Mouse (Mus musculus) heart, embryonic 13.5 days (tissue): ENCODE results near the gene Pak7. TPM values are rescaled to one million over a fixed set of nuclear protein-coding genes. Genes with fewer than 3 reads are reported as not detected.
A peak's percentile ranks its signal among the peaks of the same experiment; 100 is the strongest.

ENCODE experiments used
- ATAC-seq: fragments of 200-750 bp; cut with Nextera tagmentation; 2 replicates; pipeline ENCODE4 v1.8.0; 2017; ENCODE audit warnings: moderate TSS enrichment; ENCODE audit not compliant: insufficient number of reproducible peaks, low FRiP score, low TSS enrichment; ENCODE audit errors: extremely low read depth
- H3K27ac ChIP-seq: fragments of 300-500 bp; sonication (generic); replicated peaks from 2 replicates; pipeline ENCODE4 v1.5.1; 2015; ENCODE audit warnings: moderate library complexity, mild to moderate bottlenecking, inconsistent platforms
- H3K27me3 ChIP-seq: fragments of 300-500 bp; sonication (generic); replicated peaks from 2 replicates; pipeline ENCODE4 v1.6.1; 2015; ENCODE audit warnings: mild to moderate bottlenecking, inconsistent platforms
- H3K36me3 ChIP-seq: fragments of 300-500 bp; sonication (generic); 2 replicates; pipeline ENCODE4 v1.6.1; 2015; ENCODE audit warnings: mild to moderate bottlenecking, inconsistent platforms
- H3K4me1 ChIP-seq: fragments of 300-500 bp; sonication (generic); 2 replicates; pipeline ENCODE4 v1.6.1; 2015; ENCODE audit warnings: inconsistent platforms
- H3K4me2 ChIP-seq: fragments of 300-500 bp; sonication (generic); 2 replicates; pipeline ENCODE4 v1.6.1; 2015; ENCODE audit warnings: inconsistent platforms, mild to moderate bottlenecking, moderate library complexity
- H3K4me3 ChIP-seq: fragments of 300-500 bp; sonication (generic); 2 replicates; pipeline ENCODE4 v1.5.1; 2015; ENCODE audit warnings: moderate library complexity, mild to moderate bottlenecking, inconsistent platforms
- H3K9ac ChIP-seq: fragments of 300-500 bp; sonication (generic); 2 replicates; pipeline ENCODE4 v1.6.1; 2015; ENCODE audit warnings: inconsistent platforms, mild to moderate bottlenecking, moderate library complexity
- H3K9me3 ChIP-seq: fragments of 300-500 bp; sonication (generic); 2 replicates; pipeline ENCODE4 v1.6.1; 2016; ENCODE audit warnings: inconsistent platforms
- WGBS: fragments of 180-500 bp; shearing (Covaris S2); methylation state at CpG from one replicate; pipeline ENCODE4 v1.1.7; 2015; ENCODE audit warnings: mixed read lengths; 5-methylcytosine and 5-hydroxymethylcytosine counted together
- polyA plus RNA-seq: library from polyadenylated mRNA; unstranded; fragments of >200 nt; fragmentation: Nextera tagmentation; extraction: Ambion mirVana; gene quantifications from 2 replicates; pipeline ENCODE4 v1.2.1, GENCODE M21; 2015

Gene Pak7
- polyA plus RNA-seq, 1 experiment from 2014 or later, result 0.45 TPM

DNA sequence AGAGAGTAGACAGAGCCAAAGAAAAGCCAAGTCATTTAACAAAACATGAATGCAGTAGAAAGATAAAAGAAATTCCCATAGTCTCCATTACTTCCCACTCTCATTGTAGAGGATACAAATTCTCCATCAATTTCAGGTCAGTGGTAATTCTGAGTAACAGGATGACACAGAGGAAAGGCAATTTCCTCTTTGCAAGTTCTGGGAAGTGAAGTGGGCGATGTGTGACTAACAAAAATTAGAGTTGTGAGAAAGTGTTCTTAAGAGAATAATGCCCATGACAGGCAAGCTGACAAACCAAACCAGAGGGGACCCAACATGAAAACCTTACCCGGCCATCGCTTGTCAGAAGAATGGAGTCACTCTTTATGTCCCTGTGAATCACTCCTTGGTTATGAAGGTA lies 290.6 kb downstream of the Pak7 start:
- ATAC-seq, result no peak
- H3K27ac ChIP-seq, result no peak overlapping the region

DNA sequence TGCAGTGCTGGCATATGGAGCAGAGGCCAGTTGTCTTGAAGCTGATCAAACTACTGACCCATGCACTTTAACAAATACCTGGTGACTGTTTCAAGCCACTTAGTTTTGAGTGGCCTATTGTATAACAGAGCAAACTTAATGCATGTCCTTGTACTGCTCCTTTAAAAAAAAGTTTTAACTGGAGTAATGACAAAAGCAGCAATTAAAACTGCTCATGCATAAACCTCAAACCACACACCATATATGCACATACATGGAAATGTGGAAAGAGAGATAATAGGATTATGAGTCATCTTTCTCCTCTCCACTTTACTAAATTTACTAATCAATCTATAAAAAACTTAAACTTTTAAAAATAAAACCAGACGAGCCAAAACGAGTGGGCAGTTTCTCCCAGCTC lies 291.8 kb downstream of the Pak7 start:
- Histone ChIP-seq H3K9me3 (no peaks in the 10 kb centered on the region), H3K4me3 (no peak overlapping the region)
- 45% methylated on average over 2 of the region's 2 CpGs for WGBS

More for the DNA sequence above, 290.6 kb downstream of the Pak7 start:
- Histone ChIP-seq H3K4me2 (no peak overlapping the region), H3K9ac (no peak overlapping the region), H3K36me3 (no peaks in the 10 kb centered on the region), H3K4me3 (no peak overlapping the region), H3K4me1 (no peaks in the 10 kb centered on the region), H3K27me3 (no peaks in the 10 kb centered on the region), H3K9me3 (no peaks in the 10 kb centered on the region)
- 79% methylated on average over 3 of the region's 3 CpGs for WGBS

DNA sequence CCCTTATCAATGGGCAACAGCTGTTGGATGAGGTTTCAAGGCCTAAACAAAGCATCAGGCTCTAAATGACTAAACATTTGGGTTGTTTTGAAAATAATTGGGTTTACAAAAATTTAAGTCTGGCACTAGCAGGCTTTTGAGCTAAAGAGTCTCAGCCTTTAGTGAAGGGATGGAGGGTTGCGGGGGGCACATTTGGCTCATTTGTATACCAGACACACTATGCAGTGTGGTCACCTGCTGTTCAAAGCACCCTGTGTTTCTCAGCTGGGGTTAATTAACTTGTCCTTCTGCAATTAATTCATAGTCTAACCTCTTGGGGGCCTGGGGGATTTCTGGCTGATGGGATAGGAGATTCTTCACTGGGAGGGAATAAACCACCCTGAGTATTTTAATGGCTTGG lies 323.4 kb downstream of the Pak7 start:
- ATAC-seq, result no peak
- 81% methylated on average over 1 of the region's 1 CpGs for WGBS
- Histone ChIP-seq H3K36me3 (no peaks in the 10 kb centered on the region), H3K4me2 (no peak overlapping the region), H3K4me1 (peaks cover under 1% of the 10 kb centered on the region; the same call in 1 of the 2 replicates), H3K4me3 (no peak overlapping the region), H3K9me3 (no peaks in the 10 kb centered on the region), H3K27ac (no peak overlapping the region), H3K9ac (no peak overlapping the region), H3K27me3 (peaks cover 25% of the 10 kb centered on the region)

More for the DNA sequence above, 291.8 kb downstream of the Pak7 start:
- Histone ChIP-seq H3K36me3 (no peaks in the 10 kb centered on the region), H3K27me3 (no peaks in the 10 kb centered on the region), H3K9ac (no peak overlapping the region), H3K4me1 (no peaks in the 10 kb centered on the region), H3K27ac (no peak overlapping the region), H3K4me2 (no peak overlapping the region)
- no peak for ATAC-seq

DNA sequence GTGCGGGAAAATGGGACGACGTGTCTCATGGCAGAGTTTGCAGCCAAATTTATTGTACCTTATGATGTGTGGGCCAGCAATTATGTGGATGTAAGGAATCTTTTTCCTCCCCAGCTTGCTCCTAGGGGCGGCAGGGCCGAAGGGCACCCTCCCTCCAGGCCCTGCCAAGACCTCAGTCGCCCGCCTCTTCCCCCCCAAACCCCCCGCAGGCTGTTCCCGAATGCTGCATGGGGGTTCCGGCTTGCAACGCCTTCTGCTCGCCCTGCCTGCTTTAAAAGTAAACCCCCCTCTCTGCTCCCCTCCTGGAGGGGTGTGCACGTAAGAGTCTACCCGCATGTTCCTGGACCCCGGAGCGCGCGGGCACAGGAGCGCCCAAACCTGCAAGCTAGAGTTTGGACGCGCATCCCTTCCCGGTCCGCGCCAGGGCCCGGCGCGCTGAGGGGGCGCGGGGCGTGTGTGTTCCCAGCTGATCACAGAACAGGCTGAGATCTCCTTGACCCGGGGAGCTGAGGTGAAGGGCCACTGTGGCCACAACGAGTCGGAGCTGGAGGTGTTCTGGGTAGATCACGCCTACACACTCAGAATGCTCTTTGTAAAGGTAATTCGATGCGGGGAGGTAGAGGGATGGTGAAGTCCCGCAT lies 328.6 kb downstream of the Pak7 start:
- Histone ChIP-seq H3K4me3 (peak overlapping the region; percentile 23), H3K9ac (no peak overlapping the region), H3K36me3 (no peaks in the 10 kb centered on the region), H3K4me1 (peaks cover 13% of the 10 kb centered on the region), H3K27ac (no peak overlapping the region), H3K9me3 (no peaks in the 10 kb centered on the region), H3K27me3 (peaks cover 58% of the 10 kb centered on the region), H3K4me2 (peak overlapping the region; percentile 48)
- under 1% methylated on average over 37 of the region's 37 CpGs for WGBS
- ATAC-seq, result no peak

DNA sequence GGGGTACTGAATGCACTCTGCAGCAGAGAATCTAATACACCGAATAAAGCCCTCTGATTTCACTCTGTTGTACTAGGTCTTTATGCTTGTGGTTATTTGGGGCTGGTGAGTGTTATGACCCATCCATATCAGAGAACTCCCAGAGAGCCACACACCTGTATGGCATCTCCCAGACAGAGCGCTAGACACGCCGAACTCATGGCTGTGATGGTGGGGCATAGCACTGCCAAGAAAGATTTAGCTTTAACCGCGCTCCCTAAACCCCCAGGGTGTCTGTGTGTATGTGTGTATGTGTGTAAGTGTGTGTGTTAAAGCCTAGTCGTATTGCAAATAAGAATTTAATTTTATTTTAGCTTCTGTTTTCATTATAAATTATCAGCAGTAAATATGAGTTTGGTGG lies 329.4 kb downstream of the Pak7 start:
- Histone ChIP-seq H3K27me3 (peaks cover 63% of the 10 kb centered on the region), H3K4me2 (peak overlapping the region; percentile 60), H3K4me3 (peak overlapping the region; percentile 34), H3K36me3 (no peaks in the 10 kb centered on the region), H3K9me3 (no peaks in the 10 kb centered on the region), H3K4me1 (peaks cover 13% of the 10 kb centered on the region), H3K27ac (no peak overlapping the region), H3K9ac (no peak overlapping the region)
- no peak for ATAC-seq
- 8% methylated on average over 7 of the region's 7 CpGs for WGBS

DNA sequence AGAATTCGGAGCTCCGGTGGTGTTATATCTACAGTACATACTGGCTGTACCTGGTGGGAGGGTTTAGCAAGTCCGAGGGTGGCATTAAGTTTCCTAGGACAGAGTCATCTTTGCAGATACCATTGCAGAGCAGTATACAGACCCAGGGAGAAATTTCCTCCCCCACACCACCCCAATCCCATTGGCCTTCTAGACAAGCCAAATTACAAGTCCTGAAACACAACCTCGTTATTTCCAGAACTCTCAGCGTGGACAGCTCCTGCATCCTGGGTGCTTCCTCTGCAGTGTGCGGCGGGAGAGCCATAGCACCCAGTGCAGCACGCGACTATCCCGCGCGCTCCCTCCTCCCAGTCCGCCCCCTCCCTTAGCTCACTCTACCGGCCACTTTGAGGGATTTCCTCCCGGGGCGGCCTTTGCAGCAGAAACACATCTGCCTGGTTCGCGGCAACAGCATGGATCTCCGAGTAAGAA lies 329.9 kb downstream of the Pak7 start:
- H3K4me1 ChIP-seq, result peaks cover 13% of the 10 kb centered on the region
- ATAC-seq, result no peak
- H3K9me3 ChIP-seq, result no peaks in the 10 kb centered on the region
- peak overlapping the region; percentile 34 for H3K4me3 ChIP-seq
- H3K36me3 ChIP-seq, result no peaks in the 10 kb centered on the region
- WGBS, result 5% methylated on average over 19 of the region's 19 CpGs
- H3K27ac ChIP-seq, result no peak overlapping the region
- H3K9ac ChIP-seq, result no peak overlapping the region
- H3K27me3 ChIP-seq, result peaks cover 68% of the 10 kb centered on the region
- H3K4me2 ChIP-seq, result peak overlapping the region; percentile 60

DNA sequence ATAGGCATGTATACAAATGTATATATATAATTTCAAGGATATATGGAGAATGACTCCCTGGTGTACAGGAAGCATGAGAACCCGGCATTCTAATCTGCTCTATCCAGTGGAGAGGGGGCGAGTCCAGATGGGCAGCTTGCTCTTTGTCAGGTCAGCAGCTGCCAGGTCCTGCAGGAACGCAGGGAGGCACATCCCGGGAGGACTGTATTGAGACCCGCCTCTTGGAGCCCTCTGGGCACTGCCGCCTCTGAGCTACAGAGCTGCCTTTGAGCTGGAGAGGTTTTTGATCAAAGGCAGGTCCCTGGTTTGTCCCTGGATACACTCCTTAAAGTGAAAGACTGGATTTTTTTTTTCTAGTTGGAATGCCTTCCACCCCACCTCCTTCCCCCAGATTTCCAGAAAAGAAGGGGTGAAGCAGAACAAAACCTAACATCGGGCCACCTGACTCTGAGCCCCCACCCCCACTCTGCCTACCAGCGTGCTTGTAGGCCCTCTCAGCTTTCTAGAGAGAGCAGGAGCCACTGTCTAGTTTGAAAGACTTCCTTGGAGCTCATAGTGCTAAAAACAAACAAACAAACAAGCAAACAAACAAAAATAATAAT lies 336.0 kb downstream of the Pak7 start, which contains the start of gene Lamp5:
Lamp5 (plus strand) TSS at position 552 of the 602 bp plus-strand sequence.
- Histone ChIP-seq H3K27me3 (peaks cover 55% of the 10 kb centered on the region), H3K4me2 (peak within 1 kb of the TSS; percentile 63), H3K4me1 (peaks cover 11% of the 10 kb centered on the region), H3K36me3 (no peaks in the 10 kb centered on the region), H3K9me3 (no peaks in the 10 kb centered on the region), H3K27ac (no peak within 1 kb of the TSS), H3K4me3 (peak within 1 kb of the TSS; percentile 33), H3K9ac (0 out of 2 replicates have a peak within 1 kb of the TSS, but pooled peaks have one; percentile 19)
- no peak for ATAC-seq
- 3% methylated on average over 8 of the region's 8 CpGs for WGBS

DNA sequence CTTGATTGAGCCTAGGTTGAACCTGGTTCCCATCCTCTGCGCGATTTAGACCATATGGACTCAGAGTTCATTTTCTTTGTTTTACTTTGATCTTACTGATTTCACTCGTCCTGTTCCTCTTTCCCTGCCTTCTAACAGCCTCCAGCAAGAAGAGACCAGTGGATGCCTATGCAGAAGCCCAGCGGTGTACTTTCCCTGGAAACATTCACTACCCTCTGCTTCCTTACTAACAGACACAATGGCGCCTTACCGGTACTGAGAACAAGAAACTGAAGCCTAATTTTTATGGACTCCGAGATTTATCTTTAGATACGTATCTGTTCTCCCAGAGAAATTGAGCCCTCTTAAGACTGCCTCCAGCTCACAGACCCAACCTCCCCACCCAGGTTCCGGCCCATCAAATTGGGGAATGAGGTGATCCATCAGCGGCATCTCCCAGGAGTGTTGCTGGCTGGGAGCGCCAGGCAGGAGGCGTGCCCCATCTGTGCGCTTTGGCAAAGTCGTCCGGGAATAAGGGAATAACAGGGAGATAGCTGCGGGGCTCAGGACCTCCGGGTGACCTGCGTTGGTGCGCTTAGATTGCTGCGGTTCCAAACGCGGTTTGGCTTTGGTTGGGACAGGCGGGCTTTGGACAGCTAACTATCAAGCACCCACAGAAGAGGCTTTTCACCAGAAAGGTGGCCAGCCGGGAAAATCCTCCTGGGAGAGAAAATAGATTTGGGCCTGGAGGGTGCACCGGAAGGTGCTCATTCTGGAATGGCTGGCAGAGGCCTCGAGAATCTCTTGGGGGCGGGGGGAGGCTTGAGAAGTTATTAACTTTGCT lies 336.8 kb downstream of the Pak7 start:
- Histone ChIP-seq H3K27ac (no peak overlapping the region), H3K4me2 (peak overlapping the region; percentile 63), H3K9ac (0 out of 2 replicates have a peak overlapping the region, but pooled peaks have one; percentile 19), H3K4me1 (peaks cover 11% of the 10 kb centered on the region), H3K9me3 (no peaks in the 10 kb centered on the region), H3K4me3 (peak overlapping the region; percentile 33), H3K36me3 (no peaks in the 10 kb centered on the region), H3K27me3 (peaks cover 55% of the 10 kb centered on the region)
- ATAC-seq, result no peak
- WGBS, result 18% methylated on average over 27 of the region's 27 CpGs

DNA sequence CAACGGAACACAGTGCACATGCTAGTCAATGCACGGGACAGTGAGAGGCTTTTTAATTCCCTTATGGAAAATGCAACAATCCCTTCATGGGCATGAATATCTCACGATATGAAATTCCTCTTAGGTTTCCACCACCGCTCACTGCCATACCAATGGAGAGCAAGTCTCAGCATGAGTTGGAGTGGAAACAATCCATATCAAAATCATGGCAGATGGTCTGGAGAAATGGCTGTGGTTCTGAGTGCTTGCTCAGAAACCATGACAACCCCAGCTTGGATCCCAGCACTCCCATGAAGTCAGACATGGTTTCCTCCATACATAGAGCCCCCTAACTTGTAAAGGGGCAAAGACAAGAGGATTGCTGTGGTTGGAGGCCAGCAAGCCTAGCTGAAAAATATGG lies 339.3 kb downstream of the Pak7 start:
- Histone ChIP-seq H3K4me2 (no peak overlapping the region), H3K4me1 (peaks cover 11% of the 10 kb centered on the region), H3K4me3 (no peak overlapping the region), H3K36me3 (no peaks in the 10 kb centered on the region), H3K27me3 (peaks cover 42% of the 10 kb centered on the region), H3K9me3 (no peaks in the 10 kb centered on the region), H3K27ac (no peak overlapping the region), H3K9ac (no peak overlapping the region)
- ATAC-seq, result no peak
- 83% methylated on average over 4 of the region's 4 CpGs for WGBS
